Mouse (Mus musculus) forebrain, embryonic 10.5 days (tissue): ENCODE data around the gene Myo15b. TPM values are rescaled to one million over a fixed set of nuclear protein-coding genes. Genes with fewer than 3 reads are reported as not detected.

ENCODE experiments used
- DNase-seq: peaks from one replicate; pipeline ENCODE4 v3.0.0-alpha.2; 2017; ENCODE audit warnings: low spot score; ENCODE audit errors: extremely low spot score
- H3K27ac ChIP-seq: fragments of 300-500 bp; sonication (generic); 2 replicates; pipeline ENCODE4 v1.5.1; 2016; ENCODE audit warnings: mild to moderate bottlenecking
- H3K27me3 ChIP-seq: fragments of 300-500 bp; sonication (generic); 2 replicates; pipeline ENCODE4 v1.6.1; 2016; ENCODE audit warnings: mild to moderate bottlenecking; ENCODE audit not compliant: poor library complexity, severe bottlenecking
- H3K36me3 ChIP-seq: fragments of 300-500 bp; sonication (generic); replicated peaks from 2 replicates; pipeline ENCODE4 v1.6.1; 2016; ENCODE audit warnings: mild to moderate bottlenecking, moderate library complexity
- H3K4me1 ChIP-seq: fragments of 300-500 bp; sonication (generic); 2 replicates; pipeline ENCODE4 v1.6.1; 2016
- H3K4me3 ChIP-seq: fragments of 300-500 bp; sonication (generic); 2 replicates; pipeline ENCODE4 v1.5.1; 2016; ENCODE audit warnings: mild to moderate bottlenecking, moderate library complexity
- H3K9me3 ChIP-seq: fragments of 300-500 bp; sonication (generic); 2 replicates; pipeline ENCODE4 v1.6.1; 2016; ENCODE audit warnings: mild to moderate bottlenecking, moderate library complexity
- WGBS: fragments of 180-500 bp; shearing (Covaris S2); methylation state at CpG from one replicate; pipeline ENCODE4 v1.1.7; 2016; 5-methylcytosine and 5-hydroxymethylcytosine counted together
- polyA plus RNA-seq: library from polyadenylated mRNA; unstranded; fragments of >200 nt; fragmentation: Nextera tagmentation; extraction: Ambion mirVana; gene quantifications from 2 replicates; pipeline ENCODE4 v1.2.1, GENCODE M21; 2016

Myo15b gene
- polyA plus RNA-seq, 1 experiment from 2014 or later, result 0.11 TPM

DNA sequence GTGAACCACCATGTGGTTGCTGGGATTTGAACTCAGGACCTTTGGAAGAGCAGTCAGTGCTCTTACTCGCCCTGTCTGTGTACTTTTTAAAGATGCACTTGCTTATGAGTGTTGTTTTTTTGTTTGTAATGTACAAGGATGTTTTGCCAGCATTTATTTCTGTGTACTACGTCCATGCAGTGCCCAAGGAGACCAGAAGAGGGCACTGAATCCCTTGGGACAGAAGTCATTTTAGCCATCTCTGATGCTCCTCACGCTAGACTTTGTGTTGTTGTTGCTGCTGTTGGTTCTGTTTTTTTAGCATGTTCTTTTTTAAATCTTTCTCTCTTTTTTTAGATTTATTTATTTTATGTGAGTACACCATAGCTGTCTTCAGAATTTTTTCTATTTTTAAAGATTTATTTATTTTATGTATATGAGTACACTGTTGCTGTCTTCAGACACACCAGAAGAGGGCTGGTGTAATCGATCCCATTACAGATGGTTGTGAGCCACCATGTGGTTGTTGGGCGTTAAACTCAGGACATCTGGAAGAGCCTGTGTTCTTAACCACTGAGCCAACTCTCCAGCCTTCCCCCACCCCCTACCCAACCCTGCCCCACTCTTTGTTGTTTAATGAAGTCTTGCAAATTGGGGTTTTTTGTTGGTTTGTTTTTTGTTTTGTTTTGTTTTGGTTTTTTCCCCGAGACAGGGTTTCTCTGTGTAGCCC lies 62.1 kb downstream of the Myo15b start:
- no peak for DNase-seq
- no peaks in the 10 kb centered on the region for H3K27me3 ChIP-seq
- H3K4me3 ChIP-seq, result no peak overlapping the region
- H3K27ac ChIP-seq, result no peak overlapping the region
- 60% methylated on average over 6 of the region's 6 CpGs for WGBS
- no peaks in the 10 kb centered on the region for H3K4me1 ChIP-seq
- peaks cover 75% of the 10 kb centered on the region for H3K36me3 ChIP-seq
- H3K9me3 ChIP-seq, result no peaks in the 10 kb centered on the region

DNA sequence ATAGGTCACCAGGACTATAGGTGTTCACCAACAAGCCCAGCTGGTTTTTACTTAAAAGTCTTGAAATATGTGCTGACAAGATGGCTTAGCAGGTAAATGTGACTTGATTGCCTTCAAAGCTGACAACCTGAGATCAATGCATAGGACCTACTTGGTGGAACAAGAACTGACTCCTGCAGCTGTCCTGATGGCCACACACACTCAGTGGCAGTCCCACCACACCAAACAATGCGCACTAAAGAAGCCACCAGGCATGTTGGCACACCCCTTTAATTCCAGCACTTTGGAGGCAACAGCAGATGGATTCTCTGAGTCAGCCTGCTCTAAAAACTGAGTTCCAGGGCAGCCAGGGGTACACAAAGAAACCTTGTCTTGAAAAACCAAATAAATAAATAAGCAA lies 63.8 kb downstream of the Myo15b start:
- WGBS, result 92% methylated on average over 1 of the region's 1 CpGs
- peaks cover 71% of the 10 kb centered on the region for H3K36me3 ChIP-seq

GRCm38 (mm10) chr11:115929031-115929430 lies 70.8 kb downstream of the Myo15b start:
- peaks cover 14% of the 10 kb centered on the region for H3K4me1 ChIP-seq
- no peak for DNase-seq
- no peaks in the 10 kb centered on the region for H3K27me3 ChIP-seq
- H3K27ac ChIP-seq, result no peak overlapping the region
- 93% methylated on average over 8 of the region's 8 CpGs for WGBS
- peaks cover 48% of the 10 kb centered on the region for H3K36me3 ChIP-seq
- no peaks in the 10 kb centered on the region for H3K9me3 ChIP-seq
- H3K4me3 ChIP-seq, result no peak overlapping the region

More for the DNA sequence above, 63.8 kb downstream of the Myo15b start:
- no peaks in the 10 kb centered on the region for H3K27me3 ChIP-seq
- H3K9me3 ChIP-seq, result no peaks in the 10 kb centered on the region
- H3K4me1 ChIP-seq, result no peaks in the 10 kb centered on the region
- no peak overlapping the region for H3K27ac ChIP-seq
- no peak for DNase-seq
- no peak overlapping the region for H3K4me3 ChIP-seq

GRCm38 (mm10) chr11:115929818-115930217 lies 71.6 kb downstream of the Myo15b start:
- WGBS, result 81% methylated on average over 3 of the region's 3 CpGs
- Histone ChIP-seq H3K4me3 (no peak overlapping the region), H3K27ac (no peak overlapping the region), H3K27me3 (no peaks in the 10 kb centered on the region), H3K4me1 (peaks cover 22% of the 10 kb centered on the region), H3K36me3 (peaks cover 43% of the 10 kb centered on the region), H3K9me3 (no peaks in the 10 kb centered on the region)
- DNase-seq, result no peak

- no peak for DNase-seq
- no peaks in the 10 kb centered on the region for H3K9me3 ChIP-seq
- peaks cover 28% of the 10 kb centered on the region for H3K4me1 ChIP-seq
- no peak overlapping the region for H3K4me3 ChIP-seq
- H3K27me3 ChIP-seq, result no peaks in the 10 kb centered on the region
- H3K36me3 ChIP-seq, result peaks cover 46% of the 10 kb centered on the region
- H3K27ac ChIP-seq, result no peak overlapping the region
- 77% methylated on average over 3 of the region's 3 CpGs for WGBS
Observed at GRCm38 (mm10) chr11:115931235-115931634, 73.0 kb downstream of the Myo15b start.

- Histone ChIP-seq H3K36me3 (peaks cover 47% of the 10 kb centered on the region), H3K27me3 (no peaks in the 10 kb centered on the region), H3K4me3 (peak within 1 kb of the TSS; percentile 97), H3K27ac (peak within 1 kb of the TSS; percentile 86), H3K4me1 (peaks cover 28% of the 10 kb centered on the region), H3K9me3 (no peaks in the 10 kb centered on the region)
- WGBS, result under 1% methylated on average over 28 of the region's 28 CpGs
- DNase-seq, result peak; percentile 99
Observed at GRCm38 (mm10) chr11:115933108-115933746, 75.0 kb downstream of the Myo15b start, which contains the start of the genes Sap30bp and Recql5. Sap30bp (plus strand) TSS chr11:115933282. Recql5 (minus strand) TSS chr11:115933477.

GRCm38 (mm10) chr11:115933747-115934110 lies 75.5 kb downstream of the Myo15b start:
- peaks cover 28% of the 10 kb centered on the region for H3K4me1 ChIP-seq
- DNase-seq, result no peak
- H3K27me3 ChIP-seq, result no peaks in the 10 kb centered on the region
- WGBS, result 2% methylated on average over 16 of the region's 16 CpGs
- peak overlapping the region; percentile 97 for H3K4me3 ChIP-seq
- H3K36me3 ChIP-seq, result peaks cover 47% of the 10 kb centered on the region
- no peaks in the 10 kb centered on the region for H3K9me3 ChIP-seq
- H3K27ac ChIP-seq, result peak overlapping the region; percentile 86

DNA sequence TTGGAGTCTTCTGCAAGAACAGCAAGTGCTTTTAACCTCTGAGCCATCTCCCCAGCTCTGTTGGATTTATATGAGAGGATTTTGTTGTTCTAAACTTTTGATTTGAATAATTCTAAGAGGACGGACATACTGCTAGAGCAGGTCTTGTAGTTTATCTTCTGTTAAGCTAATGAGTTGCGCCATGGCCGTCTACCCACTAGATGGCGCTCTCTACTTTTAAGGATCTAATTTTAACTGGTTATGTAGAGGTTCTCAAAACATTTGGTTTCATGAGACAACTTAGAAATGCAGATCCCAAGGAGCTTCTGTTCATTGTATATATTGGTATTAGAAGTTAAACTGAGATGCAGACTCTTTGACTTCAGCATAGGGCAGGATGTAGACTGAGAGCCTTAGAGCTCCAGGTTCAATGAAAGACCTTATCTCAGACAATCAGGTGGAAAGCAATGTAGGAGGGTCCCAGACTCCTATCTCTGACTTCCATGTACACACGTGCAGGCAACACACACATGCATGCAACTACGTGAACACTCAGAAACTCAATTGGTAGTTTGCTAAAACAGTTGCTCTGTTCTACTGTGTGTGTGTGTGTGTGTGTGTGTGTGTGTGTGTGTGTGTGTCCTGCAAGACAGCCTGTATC lies 81.6 kb downstream of the Myo15b start:
- Histone ChIP-seq H3K4me1 (peaks cover 6% of the 10 kb centered on the region), H3K27me3 (no peaks in the 10 kb centered on the region), H3K4me3 (no peak overlapping the region), H3K36me3 (peaks cover 98% of the 10 kb centered on the region), H3K9me3 (no peaks in the 10 kb centered on the region), H3K27ac (no peak overlapping the region)
- WGBS, result 43% methylated on average over 6 of the region's 6 CpGs
- DNase-seq, result peak; percentile 41

DNA sequence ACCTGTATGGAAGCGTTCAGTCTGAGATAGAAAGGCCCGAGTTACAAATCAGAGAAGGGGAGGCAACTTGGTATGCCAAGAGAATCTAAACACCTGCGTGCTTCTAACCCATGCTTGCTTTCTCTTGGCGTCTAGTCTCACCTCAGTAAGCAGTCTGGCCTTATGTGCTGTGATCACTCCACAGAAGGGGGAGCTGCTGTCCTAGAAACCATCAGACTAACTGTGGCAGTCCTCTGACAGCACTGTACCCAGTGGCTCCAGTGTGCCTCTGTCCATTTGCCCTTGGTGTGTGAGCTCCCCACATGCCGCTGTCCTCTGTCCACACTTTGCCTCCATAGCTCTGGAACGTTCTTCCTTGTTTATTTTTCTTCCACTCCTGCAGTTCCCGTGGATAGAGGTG lies 83.8 kb downstream of the Myo15b start:
- H3K36me3 ChIP-seq, result peaks cover 99% of the 10 kb centered on the region
- 92% methylated on average over 7 of the region's 7 CpGs for WGBS
- H3K27ac ChIP-seq, result no peak overlapping the region
- H3K27me3 ChIP-seq, result no peaks in the 10 kb centered on the region
- no peak overlapping the region for H3K4me3 ChIP-seq
- H3K4me1 ChIP-seq, result no peaks in the 10 kb centered on the region
- H3K9me3 ChIP-seq, result no peaks in the 10 kb centered on the region
- DNase-seq, result no peak

Other genes starting within 250 kb of the Myo15b start
- gene Mif4gd, start 245.4 kb upstream of the Myo15b start, polyA plus RNA-seq, result 20.3 and 23.8 TPM in 2 replicates
- gene Slc25a19, start 230.1 kb upstream of the Myo15b start, polyA plus RNA-seq, result 25.6 and 26.2 TPM in 2 replicates
- 74.4 and 79.6 TPM in 2 replicates for gene Grb2, start 149.8 kb upstream of the Myo15b start, polyA plus RNA-seq
- 36.8 and 38.1 TPM in 2 replicates for gene Tmem94, start 93.0 kb upstream of the Myo15b start, polyA plus RNA-seq
- 18.3 and 19.2 TPM in 2 replicates for gene Caskin2, start 44.8 kb upstream of the Myo15b start, polyA plus RNA-seq
- 34.7 and 41.0 TPM in 2 replicates for gene Tsen54, start 43.7 kb upstream of the Myo15b start, polyA plus RNA-seq
- gene Llgl2, start 34.4 kb upstream of the Myo15b start, polyA plus RNA-seq, result 7.5 and 7.6 TPM in 2 replicates
- gene Smim5, start 41.6 kb downstream of the Myo15b start, polyA plus RNA-seq, result 1.2 and 2.4 TPM in 2 replicates
- gene Smim6, start 53.6 kb downstream of the Myo15b start, polyA plus RNA-seq, result 0.83 and 1.7 TPM in 2 replicates
- gene Sap30bp, start 74.9 kb downstream of the Myo15b start, polyA plus RNA-seq, result 50.3 and 52.2 TPM in 2 replicates
- gene Recql5, start 75.1 kb downstream of the Myo15b start, polyA plus RNA-seq, result 35.0 and 36.6 TPM in 2 replicates
- gene Itgb4, start 116.3 kb downstream of the Myo15b start, polyA plus RNA-seq, result 0.47 and 0.63 TPM in 2 replicates
- 223 and 224 TPM in 2 replicates for gene Galk1, start 154.3 kb downstream of the Myo15b start, polyA plus RNA-seq
- gene H3f3b, start 169.6 kb downstream of the Myo15b start, polyA plus RNA-seq, result 1,610 and 1,612 TPM in 2 replicates
- 48.4 and 48.9 TPM in 2 replicates for gene Unk, start 171.9 kb downstream of the Myo15b start, polyA plus RNA-seq
- gene Unc13d, start 219.6 kb downstream of the Myo15b start, polyA plus RNA-seq, result 3.7 and 3.8 TPM in 2 replicates
- 71.0 and 73.6 TPM in 2 replicates for gene Wbp2, start 228.6 kb downstream of the Myo15b start, polyA plus RNA-seq